Mouse (Mus musculus): ENCODE data around the gene Defa36. TPM values are rescaled to one million over a fixed set of nuclear protein-coding genes. Genes with fewer than 3 reads are reported as not detected.
"Not testable (repeated sequence)": the region's sequence is repeated elsewhere in the genome, so short reads cannot be mapped to it uniquely, and the experiment has no call there.

The Defa36 gene
- polyA plus RNA-seq (2012; rRNA removed), result not detected in 2 replicates

- DNase-seq (ENCODE audit: low read depth in 1 of 2, low spot score in 2 of 2); H3K36me3 ChIP-seq (ENCODE audit: control insufficient read depth, insufficient read depth, low read length); H3K4me3 ChIP-seq (ENCODE audit: extremely low read depth, insufficient read depth, insufficient read length); H3K4me1 ChIP-seq (ENCODE audit: control insufficient read depth, insufficient read depth, insufficient read length); H3K27me3 ChIP-seq (ENCODE audit: control insufficient read depth, insufficient read depth, low read length); H3K27ac ChIP-seq (ENCODE audit: insufficient read depth, low read length): not testable (repeated sequence)
- WGBS, result no CpG with 5 or more reads among the region's 1 CpGs
Measured at GRCm38 (mm10) chr8:21427111-21427510, at the start of gene Defa36. TSS of gene Defa36 (plus strand) at chr8:21427411.

- H3K27me3 ChIP-seq (ENCODE audit: control insufficient read depth, insufficient read depth, low read length); H3K36me3 ChIP-seq (ENCODE audit: control insufficient read depth, insufficient read depth, low read length); H3K4me1 ChIP-seq (ENCODE audit: control insufficient read depth, insufficient read depth, insufficient read length); DNase-seq (ENCODE audit: low read depth in 1 of 2, low spot score in 2 of 2); H3K4me3 ChIP-seq (ENCODE audit: extremely low read depth, insufficient read depth, insufficient read length); H3K27ac ChIP-seq (ENCODE audit: insufficient read depth, low read length): not testable (repeated sequence)
- no CpG with 5 or more reads among the region's 2 CpGs for WGBS
Measured at GRCm38 (mm10) chr8:21378215-21378614, 49.0 kb upstream of the Defa36 start, which contains the start of gene Defa2. TSS of gene Defa2 (plus strand) at chr8:21378515.

- H3K36me3 ChIP-seq (ENCODE audit: control insufficient read depth, insufficient read depth, low read length); DNase-seq (ENCODE audit: low read depth in 1 of 2, low spot score in 2 of 2); H3K4me1 ChIP-seq (ENCODE audit: control insufficient read depth, insufficient read depth, insufficient read length); H3K4me3 ChIP-seq (ENCODE audit: extremely low read depth, insufficient read depth, insufficient read length); H3K27ac ChIP-seq (ENCODE audit: insufficient read depth, low read length); H3K27me3 ChIP-seq (ENCODE audit: control insufficient read depth, insufficient read depth, low read length): not testable (repeated sequence)
- no CpG with 5 or more reads among the region's 2 CpGs for WGBS
Measured at GRCm38 (mm10) chr8:21391511-21391910, 35.7 kb upstream of the Defa36 start, which contains the start of gene Defa33. TSS of gene Defa33 (plus strand) at chr8:21391811.

GRCm38 (mm10) chr8:21456460-21456859, 29.2 kb downstream of the Defa36 start, which contains the start of gene Gm7849:
TSS of gene Gm7849 (minus strand) at chr8:21456560.
- no CpG with 5 or more reads among the region's 1 CpGs for WGBS
- H3K27ac ChIP-seq (ENCODE audit: insufficient read depth, low read length); H3K36me3 ChIP-seq (ENCODE audit: control insufficient read depth, insufficient read depth, low read length); H3K27me3 ChIP-seq (ENCODE audit: control insufficient read depth, insufficient read depth, low read length); DNase-seq (ENCODE audit: low read depth in 1 of 2, low spot score in 2 of 2); H3K4me3 ChIP-seq (ENCODE audit: extremely low read depth, insufficient read depth, insufficient read length); H3K4me1 ChIP-seq (ENCODE audit: control insufficient read depth, insufficient read depth, insufficient read length): not testable (repeated sequence)

Other genes starting within 250 kb of the Defa36 start
- gene Defa31, start 235.8 kb upstream of the Defa36 start, polyA plus RNA-seq (2012; rRNA removed), result not detected in 2 replicates
- not detected in 2 replicates for gene Gm15293, start 225.8 kb upstream of the Defa36 start, polyA plus RNA-seq (2012; rRNA removed)
- not detected in 2 replicates for gene Gm15292, start 177.7 kb upstream of the Defa36 start, polyA plus RNA-seq (2012; rRNA removed)
- not detected in 2 replicates for gene Defa27, start 111.9 kb upstream of the Defa36 start, polyA plus RNA-seq (2012; rRNA removed)
- not detected in 2 replicates for gene Defa29, start 100.4 kb upstream of the Defa36 start, polyA plus RNA-seq (2012; rRNA removed)
- gene Defa2, start 48.9 kb upstream of the Defa36 start, polyA plus RNA-seq (2012; rRNA removed), result not detected in 2 replicates
- gene Defa33, start 35.6 kb upstream of the Defa36 start, polyA plus RNA-seq (2012; rRNA removed), result not detected in 2 replicates
- not detected in 2 replicates for gene Gm7849, start 29.1 kb downstream of the Defa36 start, polyA plus RNA-seq (2012; rRNA removed)
- gene Defa20, start 81.8 kb downstream of the Defa36 start, polyA plus RNA-seq (2012; rRNA removed), result not detected in 2 replicates
- not detected in 2 replicates for gene Defa32, start 101.6 kb downstream of the Defa36 start, polyA plus RNA-seq (2012; rRNA removed)
- not detected in 2 replicates for gene Defa37, start 138.0 kb downstream of the Defa36 start, polyA plus RNA-seq (2012; rRNA removed)
- not detected in 2 replicates for gene Defa28, start 155.6 kb downstream of the Defa36 start, polyA plus RNA-seq (2012; rRNA removed)
- not detected in 2 replicates for gene Gm7861, start 167.1 kb downstream of the Defa36 start, polyA plus RNA-seq (2012; rRNA removed)
- not detected in 2 replicates for gene Defa26, start 190.8 kb downstream of the Defa36 start, polyA plus RNA-seq (2012; rRNA removed)
- not detected in 2 replicates for gene Defa17, start 228.4 kb downstream of the Defa36 start, polyA plus RNA-seq (2012; rRNA removed)
- gene Defa34, start 238.4 kb downstream of the Defa36 start, polyA plus RNA-seq (2012; rRNA removed), result not detected in 2 replicates